Mouse (Mus musculus): ENCODE results near the gene Etv6.

- no peak for TF ChIP-seq CTCF (IDR thresholded peaks at IDR 0.05; ENCODE audit: insufficient read depth, low read depth, low read length)
- no peak for TF ChIP-seq POLR2A (IDR thresholded peaks at IDR 0.05; ENCODE audit: insufficient read depth, low read depth, low read length)
Measured at GRCm38 (mm10) chr6:134053566-134053965, 18.1 kb downstream of the Etv6 start.
